Mouse (Mus musculus): ENCODE measurements at regions not wholly inside any gene's neighbourhood (a gene's known extent, or its start where the extent isn't known, plus 50 kb on each side); places are given as distances from the start of the nearest gene placed in this dataset.
A peak's percentile ranks its signal among the peaks of the same experiment; 100 is the strongest.

GRCm38 (mm10) chr5:76081379-76081778 lies 58.7 kb upstream of the Srd5a3 start:
- DNase-seq (ENCODE audit: low read depth, low spot score), result peak; percentile 68

- DNase-seq (ENCODE audit: low read depth, low spot score), result no peak
These were observed 59.6 kb upstream of the Srd5a3 start for GRCm38 (mm10) chr5:76080429-76080828.

GRCm38 (mm10) chr5:76079204-76080025 lies 60.7 kb upstream of the Srd5a3 start:
- no peak for DNase-seq (ENCODE audit: low read depth, low spot score)

GRCm38 (mm10) chr5:76078485-76078884 lies 61.6 kb upstream of the Srd5a3 start:
- no peak for DNase-seq (ENCODE audit: low read depth, low spot score)

- DNase-seq (ENCODE audit: low read depth, low spot score), result no peak
These were observed 63.8 kb upstream of the Srd5a3 start for GRCm38 (mm10) chr5:76076283-76076682.

GRCm38 (mm10) chr5:76075401-76075800 lies 64.7 kb upstream of the Srd5a3 start:
- DNase-seq (ENCODE audit: low read depth, low spot score), result no peak

GRCm38 (mm10) chr5:76067881-76068280 lies 72.2 kb upstream of the Srd5a3 start:
- DNase-seq (ENCODE audit: low read depth, low spot score), result no peak

- DNase-seq (ENCODE audit: low read depth, low spot score), result no peak
These were observed 72.8 kb upstream of the Srd5a3 start for GRCm38 (mm10) chr5:76067231-76067630.

- DNase-seq (ENCODE audit: low read depth, low spot score), result no peak
These were observed 74.3 kb upstream of the Srd5a3 start for GRCm38 (mm10) chr5:76065789-76066188.

GRCm38 (mm10) chr5:76065227-76065626 lies 74.8 kb upstream of the Srd5a3 start:
- DNase-seq (ENCODE audit: low read depth, low spot score), result no peak

GRCm38 (mm10) chr5:76064686-76065085 lies 75.4 kb upstream of the Srd5a3 start:
- no peak for DNase-seq (ENCODE audit: low read depth, low spot score)

- no peak for DNase-seq (ENCODE audit: low read depth, low spot score)
These were observed 76.6 kb upstream of the Srd5a3 start for GRCm38 (mm10) chr5:76063473-76063872.

- DNase-seq (ENCODE audit: low read depth, low spot score), result no peak
These were observed 79.8 kb upstream of the Kdr start for GRCm38 (mm10) chr5:76058011-76058410.

- no peak for DNase-seq (ENCODE audit: low read depth, low spot score)
These were observed 77.6 kb upstream of the Kdr start for GRCm38 (mm10) chr5:76055849-76056248.

- DNase-seq (ENCODE audit: low read depth, low spot score), result no peak
These were observed 74.5 kb upstream of the Kdr start for GRCm38 (mm10) chr5:76052782-76053181.

GRCm38 (mm10) chr5:76051658-76052057 lies 73.4 kb upstream of the Kdr start:
- DNase-seq (ENCODE audit: low read depth, low spot score), result no peak

GRCm38 (mm10) chr5:76048103-76048874 lies 70.0 kb upstream of the Kdr start:
- no peak for DNase-seq (ENCODE audit: low read depth, low spot score)

- DNase-seq (ENCODE audit: low read depth, low spot score), result no peak
These were observed 65.6 kb upstream of the Kdr start for GRCm38 (mm10) chr5:76043521-76044510.

GRCm38 (mm10) chr5:76040454-76041203 lies 62.4 kb upstream of the Kdr start:
- peak; percentile 77 for DNase-seq (ENCODE audit: low read depth, low spot score)

- peak; percentile 24 for DNase-seq (ENCODE audit: low read depth, low spot score)
These were observed 50.5 kb upstream of the Kdr start for GRCm38 (mm10) chr5:76028729-76029128.

Measured in ZHBTc4 (cell line).